Mouse (Mus musculus) MEL (cell line): Measurements from ENCODE around the gene Sgo2a. TPM values are rescaled to one million over a fixed set of nuclear protein-coding genes. Genes with fewer than 3 reads are reported as not detected.

Experiments
- DNase-seq: peaks from one replicate; pipeline ENCODE4 v3.0.0; 2011; ENCODE audit warnings: low read depth, low spot score
- H3K27ac ChIP-seq: 2 replicates; pipeline ENCODE4 v1.5.1; 2012; ENCODE audit warnings: low read depth, mild to moderate bottlenecking, control low read depth, low read length, moderate library complexity; ENCODE audit not compliant: control insufficient read depth
- H3K27me3 ChIP-seq, 2 experiments: fragments of 150-350 bp in 1 of 2; sonication (generic) in 1 of 2; 2 replicates each; pipeline ENCODE4 v1.6.1; 2012; ENCODE audit warnings: low read length in 2 of 2, mild to moderate bottlenecking in 2 of 2, improper control_type of control experiment in 1 of 2, moderate library complexity in 1 of 2; ENCODE audit not compliant: insufficient read depth in 2 of 2, control insufficient read depth in 1 of 2
- H3K36me3 ChIP-seq, 2 experiments: 2 replicates each; pipeline ENCODE4 v1.6.1; 2012 to 2014; ENCODE audit warnings: low read length in 2 of 2, improper control_type of control experiment in 1 of 2, inconsistent platforms in 1 of 2, mild to moderate bottlenecking in 1 of 2; ENCODE audit not compliant: insufficient read depth in 2 of 2, control insufficient read depth in 1 of 2
- H3K4me1 ChIP-seq, 2 experiments: fragments of 150-350 bp in 1 of 2; sonication (generic) in 1 of 2; 2 replicates each; pipeline ENCODE4 v1.6.1; 2012; ENCODE audit warnings: low read length in 2 of 2, improper control_type of control experiment in 1 of 2, mild to moderate bottlenecking in 1 of 2; ENCODE audit not compliant: insufficient read depth in 2 of 2, control insufficient read depth in 1 of 2
- H3K4me3 ChIP-seq, 2 experiments: fragments of 150-350 bp in 1 of 2; sonication (generic) in 1 of 2; 2 replicates each; pipeline ENCODE4 v1.5.1; 2012; ENCODE audit warnings: low read depth in 2 of 2, low read length in 2 of 2, mild to moderate bottlenecking in 2 of 2, moderate library complexity in 2 of 2, control low read depth in 1 of 2, improper control_type of control experiment in 1 of 2; ENCODE audit not compliant: control insufficient read depth in 1 of 2, insufficient read depth in 1 of 2
- H3K79me2 ChIP-seq: 2 replicates; pipeline ENCODE4 v1.6.1; 2012; ENCODE audit warnings: mild to moderate bottlenecking, low read length, moderate library complexity; ENCODE audit not compliant: control insufficient read depth, poor library complexity, insufficient read depth
- H3K9ac ChIP-seq: 2 replicates; pipeline ENCODE4 v1.6.1; 2012; ENCODE audit warnings: low read depth, mild to moderate bottlenecking, control low read depth, low read length, moderate library complexity; ENCODE audit not compliant: control insufficient read depth, poor library complexity, severe bottlenecking
- H3K9me3 ChIP-seq: fragments of 150-350 bp; sonication (generic); replicated peaks from 2 replicates; pipeline ENCODE4 v1.6.1; 2012; ENCODE audit warnings: mild to moderate bottlenecking, low read length, improper control_type of control experiment, moderate library complexity; ENCODE audit not compliant: insufficient read depth
- BHLHE40 ChIP-seq: IDR thresholded peaks from 2 replicates; pipeline ENCODE4 v1.6.1; 2012; ENCODE audit warnings: low read depth, mild to moderate bottlenecking, inconsistent platforms, low read length, improper control_type of control experiment, borderline replicate concordance
- CHD1 ChIP-seq: IDR thresholded peaks from 2 replicates; pipeline ENCODE4 v1.6.1; 2012; ENCODE audit warnings: low read depth, mild to moderate bottlenecking, inconsistent platforms, low read length, improper control_type of control experiment
- CHD2 ChIP-seq: IDR thresholded peaks from 2 replicates; pipeline ENCODE4 v1.6.1; 2011; ENCODE audit warnings: low read length, improper control_type of control experiment
- CTCF ChIP-seq, 3 experiments: IDR thresholded peaks in 2 of 3; conservative IDR thresholded peaks in 1 of 3; 2 replicates each; pipeline ENCODE4 v1.5.1; 2011 to 2012; ENCODE audit warnings: low read length in 3 of 3, low read depth in 2 of 3, mild to moderate bottlenecking in 2 of 3, improper control_type of control experiment in 1 of 3, inconsistent platforms in 1 of 3, mixed read lengths in 1 of 3, moderate library complexity in 1 of 3; ENCODE audit not compliant: control insufficient read depth in 1 of 3, insufficient read depth in 1 of 3, poor library complexity in 1 of 3, severe bottlenecking in 1 of 3
- E2F4 ChIP-seq: IDR thresholded peaks from 2 replicates; pipeline ENCODE4 v1.6.1; 2011; ENCODE audit warnings: low read depth, low read length, improper control_type of control experiment, borderline replicate concordance
- ELF1 ChIP-seq: IDR thresholded peaks from 2 replicates; pipeline ENCODE4 v1.6.1; 2014; ENCODE audit warnings: low read depth, mild to moderate bottlenecking, inconsistent platforms, low read length, improper control_type of control experiment, moderate library complexity
- EP300 ChIP-seq, 2 experiments: IDR thresholded peaks; 2 replicates each; pipeline ENCODE4 v1.6.1; 2011; ENCODE audit warnings: improper control_type of control experiment in 2 of 2, low read length in 2 of 2, low read depth in 1 of 2, mild to moderate bottlenecking in 1 of 2
- GATA1 ChIP-seq: IDR thresholded peaks from 2 replicates; pipeline ENCODE4 v1.6.1; 2011; ENCODE audit warnings: low read depth, low read length, improper control_type of control experiment
- HCFC1 ChIP-seq: IDR thresholded peaks from 2 replicates; pipeline ENCODE4 v1.6.1; 2012; ENCODE audit warnings: low read depth, mild to moderate bottlenecking, inconsistent platforms, low read length, improper control_type of control experiment, moderate library complexity
- JUND ChIP-seq: IDR thresholded peaks from 2 replicates; pipeline ENCODE4 v1.6.1; 2011; ENCODE audit warnings: low read depth, mild to moderate bottlenecking, improper control_type of control experiment, low read length
- KAT2A ChIP-seq: conservative IDR thresholded peaks from 2 replicates; pipeline ENCODE4 v1.6.1; 2012; ENCODE audit warnings: low read depth, low read length, improper control_type of control experiment, inconsistent platforms
- MAX ChIP-seq: IDR thresholded peaks from 2 replicates; pipeline ENCODE4 v1.6.1; 2011; ENCODE audit warnings: low read length, improper control_type of control experiment
- MAZ ChIP-seq: IDR thresholded peaks from 2 replicates; pipeline ENCODE4 v1.6.1; 2012; ENCODE audit warnings: low read depth, mild to moderate bottlenecking, inconsistent platforms, low read length, improper control_type of control experiment
- MXI1 ChIP-seq: IDR thresholded peaks from 2 replicates; pipeline ENCODE4 v1.6.1; 2011; ENCODE audit warnings: mild to moderate bottlenecking, low read depth, low read length, improper control_type of control experiment
- NELFE ChIP-seq: IDR thresholded peaks from 2 replicates; pipeline ENCODE4 v1.6.1; 2011; ENCODE audit warnings: low read depth, low read length, improper control_type of control experiment
- NRF1 ChIP-seq: IDR thresholded peaks from 2 replicates; pipeline ENCODE4 v1.6.1; 2014; ENCODE audit warnings: low read depth, mild to moderate bottlenecking, inconsistent platforms, low read length, improper control_type of control experiment, moderate library complexity; ENCODE audit not compliant: poor library complexity, insufficient read depth, severe bottlenecking
- RAD21 ChIP-seq: IDR thresholded peaks from 2 replicates; pipeline ENCODE4 v1.6.1; 2011; ENCODE audit warnings: mild to moderate bottlenecking, low read depth, low read length, improper control_type of control experiment
- SIN3A ChIP-seq: IDR thresholded peaks from 2 replicates; pipeline ENCODE4 v1.6.1; 2012; ENCODE audit warnings: low read length, improper control_type of control experiment, inconsistent platforms
- SMC3 ChIP-seq: IDR thresholded peaks from 2 replicates; pipeline ENCODE4 v1.6.1; 2011; ENCODE audit warnings: low read depth, low read length, improper control_type of control experiment
- TAL1 ChIP-seq: IDR thresholded peaks from 2 replicates; pipeline ENCODE4 v1.6.1; 2012; ENCODE audit warnings: mild to moderate bottlenecking, inconsistent platforms, low read length, moderate library complexity, mixed read lengths
- TCF12 ChIP-seq: IDR thresholded peaks from 2 replicates; pipeline ENCODE4 v1.6.1; 2014; ENCODE audit warnings: low read depth, mild to moderate bottlenecking, inconsistent platforms, low read length, improper control_type of control experiment, moderate library complexity
- UBTF ChIP-seq: IDR thresholded peaks from 2 replicates; pipeline ENCODE4 v1.6.1; 2012; ENCODE audit warnings: low read depth, mild to moderate bottlenecking, inconsistent platforms, low read length, improper control_type of control experiment, moderate library complexity, borderline replicate concordance; ENCODE audit not compliant: insufficient read depth
- USF2 ChIP-seq, 2 experiments: IDR thresholded peaks; 2 replicates each; pipeline ENCODE4 v1.6.1; 2011 to 2012; ENCODE audit warnings: improper control_type of control experiment in 2 of 2, low read length in 2 of 2, borderline replicate concordance in 1 of 2, inconsistent platforms in 1 of 2, low read depth in 1 of 2, mild to moderate bottlenecking in 1 of 2; ENCODE audit not compliant: insufficient read depth in 1 of 2
- ZC3H11A ChIP-seq: IDR thresholded peaks from 2 replicates; pipeline ENCODE4 v1.6.1; 2012; ENCODE audit warnings: low read depth, mild to moderate bottlenecking, inconsistent platforms, low read length, improper control_type of control experiment
- ZNF384 ChIP-seq: IDR thresholded peaks from 2 replicates; pipeline ENCODE4 v1.6.1; 2012; ENCODE audit warnings: low read depth, mild to moderate bottlenecking, inconsistent platforms, low read length, improper control_type of control experiment
- polyA plus RNA-seq, 2 experiments: library from polyadenylated mRNA; stranded (reverse) in 1 of 2; unstranded in 1 of 2; fragments of >175 nt in 1 of 2; fragments of >200 nt in 1 of 2; gene quantifications; 2 replicates each; pipeline versions ENCODE4 v1.2.1 to v1.2.4; 2012; ENCODE audit warnings: low replicate concordance in 2 of 2, low read depth in 1 of 2; ENCODE audit not compliant: insufficient read length in 2 of 2, insufficient read depth in 1 of 2, missing spikeins in 1 of 2
- total RNA-seq: library from RNA; depleted of rRNA; stranded (reverse); fragments of 300-350 nt; gene quantifications from 2 replicates; pipeline ENCODE4 v1.2.3, GENCODE M21; 2012

Sgo2a gene
- total and polyA plus RNA-seq, 3 experiments, result 11.5 to 48.8 (median 12.3) TPM

GRCm38 (mm10) chr1:57947552-57948347 lies 48.0 kb upstream of the Sgo2a start:
- no peaks in the 10 kb centered on the region for H3K36me3 ChIP-seq
- H3K27ac ChIP-seq, result no peak overlapping the region
- DNase-seq, result no peak

GRCm38 (mm10) chr1:57949195-57949594 lies 46.6 kb upstream of the Sgo2a start:
- no peak for TF ChIP-seq MXI1
- no peak for TF ChIP-seq SIN3A
- peak; percentile 46 for TF ChIP-seq ZC3H11A
- no peak for TF ChIP-seq JUND
- TF ChIP-seq RAD21, result peak; percentile 60
- TF ChIP-seq HCFC1, result no peak
- no peak for TF ChIP-seq USF2 (IDR thresholded peaks at IDR 0.05; ENCODE audit: borderline replicate concordance in 1 of 2, insufficient read depth in 1 of 2, low read depth in 1 of 2, low read length in 2 of 2)
- no peak for TF ChIP-seq MAZ
- TF ChIP-seq NELFE, result no peak
- TF ChIP-seq KAT2A, result no peak
- TF ChIP-seq SMC3, result peak; percentile 66
- peak in 2 of 3 experiments; percentile 28 to 53; a peak in 2 of 6 replicates for TF ChIP-seq CTCF (IDR thresholded peaks at IDR 0.05 in 2 of 3, conservative IDR thresholded peaks at IDR 0.05 in 1 of 3; ENCODE audit: control insufficient read depth in 1 of 3, insufficient read depth in 1 of 3, low read depth in 2 of 3, low read length in 3 of 3, poor library complexity in 1 of 3, severe bottlenecking in 1 of 3)
- TF ChIP-seq BHLHE40, result no peak
- no peak for TF ChIP-seq ELF1
- TF ChIP-seq CHD2, result no peak
- no peaks in the 10 kb centered on the region for H3K36me3 ChIP-seq

More at GRCm38 (mm10) chr1:57947552-57948347, 48.0 kb upstream of the Sgo2a start:
- TF ChIP-seq NRF1 (no peak), RAD21 (no peak), EP300 (IDR thresholded peaks at IDR 0.05; ENCODE audit: low read depth in 1 of 2, low read length in 2 of 2) (no peak), MAX (no peak), E2F4 (no peak), TCF12 (no peak), SMC3 (no peak), CHD1 (no peak), UBTF (no peak), TAL1 (no peak), ZNF384 (no peak), JUND (no peak), GATA1 (no peak), CTCF (IDR thresholded peaks at IDR 0.05 in 2 of 3, conservative IDR thresholded peaks at IDR 0.05 in 1 of 3; ENCODE audit: control insufficient read depth in 1 of 3, insufficient read depth in 1 of 3, low read depth in 2 of 3, low read length in 3 of 3, poor library complexity in 1 of 3, severe bottlenecking in 1 of 3) (no peak)
- Histone ChIP-seq H3K4me3 (no peak overlapping the region), H3K79me2 (no peaks in the 10 kb centered on the region), H3K9me3 (no peaks in the 10 kb centered on the region), H3K27me3 (no peaks in the 10 kb centered on the region), H3K4me1 (no peaks in the 10 kb centered on the region), H3K9ac (no peak overlapping the region)

More at GRCm38 (mm10) chr1:57949195-57949594, 46.6 kb upstream of the Sgo2a start:
- DNase-seq, result no peak
- no peaks in the 10 kb centered on the region for H3K79me2 ChIP-seq
- H3K27ac ChIP-seq, result no peak overlapping the region
- H3K4me3 ChIP-seq, result no peak overlapping the region
- no peaks in the 10 kb centered on the region for H3K27me3 ChIP-seq
- no peaks in the 10 kb centered on the region for H3K4me1 ChIP-seq
- no peak overlapping the region for H3K9ac ChIP-seq
- H3K9me3 ChIP-seq, result no peaks in the 10 kb centered on the region
